Comparison of ENCODE assay signal across 8 mouse cellular contexts in genomic region chr11:96875745-96876144, GRCm38 (mm10). TPM values are rescaled to one million over a fixed set of nuclear protein-coding genes. Genes with fewer than 3 reads are reported as not detected.
A peak's percentile ranks its signal among the peaks of the same experiment; 100 is the strongest.
DNase-seq lines count a peak whose midpoint lies in the region; ATAC-seq and TF ChIP-seq lines count a peak whose summit lies in the region.

No protein-coding gene starts in this region.

- peak; percentile 87 for ATAC-seq in hindbrain, postnatal 0 days
- ATAC-seq in megakaryocyte progenitor cell, adult 5-6 weeks (replicated peaks; ENCODE audit: poor library complexity) = peak; percentile 59
- no peak for ATAC-seq in erythroid progenitor cell, adult 5-6 weeks (replicated peaks; ENCODE audit: low FRiP score, poor library complexity, severe bottlenecking)

- H3K36me3 ChIP-seq in hindbrain, postnatal 0 days (ENCODE audit: insufficient read depth, low read length) = no peaks in the 10 kb centered on the region

- intact Hi-C loops in left cerebral cortex, postnatal 14 days (cut with DNase I) = no loop called here

- no peaks in the 10 kb centered on the region for H3K9me3 ChIP-seq in hindbrain, postnatal 0 days (ENCODE audit: low read length)

- peak overlapping the region; percentile 49 for H3K4me2 ChIP-seq in hindbrain, postnatal 0 days (ENCODE audit: low read depth, low read length)

- TF ChIP-seq CTCF in hindbrain, postnatal 0 days (IDR thresholded peaks at IDR 0.05; ENCODE audit: low read depth) = no peak

- no peaks in the 10 kb centered on the region for H3K27me3 ChIP-seq in hindbrain, postnatal 0 days (ENCODE audit: insufficient read depth, low read length)

- H3K4me3 ChIP-seq in hindbrain, postnatal 0 days (ENCODE audit: low read length) = peak overlapping the region; percentile 22

- peaks cover 38% of the 10 kb centered on the region for H3K4me1 ChIP-seq in hindbrain, postnatal 0 days (ENCODE audit: insufficient read depth, low read length)

- peak overlapping the region; percentile 51; the same call in 1 of the 2 replicates for H3K9ac ChIP-seq in hindbrain, postnatal 0 days (replicated peaks; ENCODE audit: low read length)

- DNase-seq in adrenal gland, adult (ENCODE audit: inconsistent age in 2 of 2, low spot score in 1 of 2) = peak; percentile 81 to 87
- DNase-seq in cerebellum, postnatal 25 days = peak; percentile 72 to 82
- peak; percentile 83 to 88 for DNase-seq in frontal cortex, postnatal 36 days (ENCODE audit: low spot score in 2 of 2)
- peak; percentile 95 for DNase-seq in hindbrain, postnatal 0 days (ENCODE audit: low spot score)
- peak; percentile 88 for DNase-seq in left cerebral cortex, postnatal 14 days (ENCODE audit: low spot score in 2 of 2)
- DNase-seq in right cerebral cortex, postnatal 36 days (ENCODE audit: low spot score in 2 of 2) = peak; percentile 79 to 84

- under 1% methylated on average over 33 of the region's 35 CpGs for WGBS in hindbrain, postnatal 0 days

- H3K27ac ChIP-seq in hindbrain, postnatal 0 days = peak overlapping the region; percentile 95

RNA-seq across cellular contexts. Expression of gene Copz2, which starts 26.1 kb away (rescaled TPM):
- 6.3 and 12.6 TPM in 2 replicates for total RNA-seq in hindbrain, postnatal 0 days (2014; rRNA removed)
- polyA plus RNA-seq in hindbrain, postnatal 0 days (2015; fragmentation: Nextera tagmentation; extraction: Ambion mirVana) = 26.4 and 28.1 TPM in 2 replicates
- 1 to 10 TPM; 2.7 to 3.2 TPM for total RNA-seq in left cerebral cortex, postnatal 14 days (2021)
- 6.2 and 6.5 TPM in 2 replicates for total RNA-seq in megakaryocyte progenitor cell, adult 5-6 weeks (2015)
- 3.3 and 4.0 TPM in 2 replicates for total RNA-seq in megakaryocyte progenitor cell, adult 5-6 weeks (2017)
- total RNA-seq in erythroid progenitor cell, adult 5-6 weeks (2015; ENCODE audit: low replicate concordance) = not detected in 2 replicates
- not detected in 2 replicates for total RNA-seq in erythroid progenitor cell, adult 5-6 weeks (2017; ENCODE audit: low replicate concordance)

RNA-seq across cellular contexts. Expression of gene Cdk5rap3, which starts 40.6 kb away (rescaled TPM):
- 44.9 and 56.5 TPM in 2 replicates for total RNA-seq in hindbrain, postnatal 0 days (2014; rRNA removed)
- 77.1 and 87.8 TPM in 2 replicates for polyA plus RNA-seq in hindbrain, postnatal 0 days (2015; fragmentation: Nextera tagmentation; extraction: Ambion mirVana)
- total RNA-seq in left cerebral cortex, postnatal 14 days (2021) = 10 to 100 TPM; 38.9 to 39.9 TPM
- total RNA-seq in megakaryocyte progenitor cell, adult 5-6 weeks (2015) = 30.3 and 31.4 TPM in 2 replicates
- total RNA-seq in megakaryocyte progenitor cell, adult 5-6 weeks (2017) = 70.1 and 74.3 TPM in 2 replicates
- total RNA-seq in erythroid progenitor cell, adult 5-6 weeks (2015; ENCODE audit: low replicate concordance) = 7.9 and 9.6 TPM in 2 replicates
- total RNA-seq in erythroid progenitor cell, adult 5-6 weeks (2017; ENCODE audit: low replicate concordance) = 21.6 and 25.2 TPM in 2 replicates

RNA-seq across cellular contexts. Expression of gene Nfe2l1, which starts 46.0 kb away (rescaled TPM):
- 91.4 and 92.8 TPM in 2 replicates for total RNA-seq in hindbrain, postnatal 0 days (2014; rRNA removed)
- polyA plus RNA-seq in hindbrain, postnatal 0 days (2015; fragmentation: Nextera tagmentation; extraction: Ambion mirVana) = 67.2 and 69.0 TPM in 2 replicates
- total RNA-seq in left cerebral cortex, postnatal 14 days (2021) = 100 to 1,000 TPM; 205 to 209 TPM
- total RNA-seq in megakaryocyte progenitor cell, adult 5-6 weeks (2015) = 39.0 and 39.8 TPM in 2 replicates
- 41.0 and 42.5 TPM in 2 replicates for total RNA-seq in megakaryocyte progenitor cell, adult 5-6 weeks (2017)
- total RNA-seq in erythroid progenitor cell, adult 5-6 weeks (2015; ENCODE audit: low replicate concordance) = 34.4 and 34.6 TPM in 2 replicates
- total RNA-seq in erythroid progenitor cell, adult 5-6 weeks (2017; ENCODE audit: low replicate concordance) = 34.8 and 37.4 TPM in 2 replicates

RNA-seq across cellular contexts. Expression of gene Prr15l, which starts 52.2 kb away (rescaled TPM):
- total RNA-seq in hindbrain, postnatal 0 days (2014; rRNA removed) = 0.10 and 0.75 TPM in 2 replicates
- 0.19 and 0.71 TPM in 2 replicates for polyA plus RNA-seq in hindbrain, postnatal 0 days (2015; fragmentation: Nextera tagmentation; extraction: Ambion mirVana)
- total RNA-seq in left cerebral cortex, postnatal 14 days (2021) = not detected
- not detected in 2 replicates for total RNA-seq in megakaryocyte progenitor cell, adult 5-6 weeks (2015)
- not detected in 2 replicates for total RNA-seq in megakaryocyte progenitor cell, adult 5-6 weeks (2017)
- not detected in 2 replicates for total RNA-seq in erythroid progenitor cell, adult 5-6 weeks (2015; ENCODE audit: low replicate concordance)
- total RNA-seq in erythroid progenitor cell, adult 5-6 weeks (2017; ENCODE audit: low replicate concordance) = 0.26 TPM in 1 of 2 replicates, not detected in the other
